Mouse (Mus musculus) cerebellum, postnatal 10 days (tissue): Measurements from ENCODE around the gene Ddah1.

ENCODE experiments used
- DNase-seq, 2 experiments: peaks; one replicate each; pipeline ENCODE4 v3.0.0; 2021; ENCODE audit warnings: mixed read lengths in 2 of 2

Gene Ddah1

DNA sequence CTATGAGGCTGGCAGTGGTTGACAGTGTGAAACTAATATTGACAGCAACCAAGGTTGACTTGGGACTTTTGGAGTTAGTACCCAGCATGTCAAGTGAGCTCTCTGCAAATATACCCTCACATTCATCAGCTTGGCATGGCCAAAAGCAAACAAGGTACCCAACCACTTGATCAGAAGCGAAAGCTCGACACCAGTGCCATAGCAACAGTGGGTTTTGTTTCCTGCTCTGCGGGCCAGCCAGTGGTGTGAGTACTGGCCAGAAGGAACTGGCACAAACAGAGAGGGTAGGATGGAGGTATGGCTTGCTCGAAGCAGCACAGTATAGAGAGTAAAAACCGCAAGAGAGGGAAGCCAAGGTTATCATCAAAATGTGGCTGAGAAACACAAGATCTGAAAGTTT is 157.9 kb downstream of the Ddah1 start:
- DNase-seq, result no peak

DNA sequence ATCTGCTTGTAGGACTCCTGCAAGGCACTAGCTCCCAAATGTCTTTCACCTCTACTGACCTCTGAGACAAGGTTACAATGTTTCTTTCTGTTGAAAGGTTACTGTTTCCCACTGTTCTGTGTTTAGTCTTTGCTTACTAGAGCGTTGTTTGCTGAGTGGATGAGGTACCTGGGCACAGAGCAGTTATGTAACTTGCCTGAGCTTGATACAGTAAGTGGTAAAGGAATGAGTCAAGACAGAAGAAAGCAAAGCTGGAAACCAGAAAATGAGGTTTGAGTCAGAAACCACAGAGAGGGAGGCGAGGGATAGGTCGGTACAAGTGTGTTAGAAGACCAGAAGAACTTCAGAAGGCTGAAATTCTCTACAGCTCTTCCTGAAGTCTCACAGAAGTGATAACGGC is 158.4 kb downstream of the Ddah1 start:
- no peak for DNase-seq

DNA sequence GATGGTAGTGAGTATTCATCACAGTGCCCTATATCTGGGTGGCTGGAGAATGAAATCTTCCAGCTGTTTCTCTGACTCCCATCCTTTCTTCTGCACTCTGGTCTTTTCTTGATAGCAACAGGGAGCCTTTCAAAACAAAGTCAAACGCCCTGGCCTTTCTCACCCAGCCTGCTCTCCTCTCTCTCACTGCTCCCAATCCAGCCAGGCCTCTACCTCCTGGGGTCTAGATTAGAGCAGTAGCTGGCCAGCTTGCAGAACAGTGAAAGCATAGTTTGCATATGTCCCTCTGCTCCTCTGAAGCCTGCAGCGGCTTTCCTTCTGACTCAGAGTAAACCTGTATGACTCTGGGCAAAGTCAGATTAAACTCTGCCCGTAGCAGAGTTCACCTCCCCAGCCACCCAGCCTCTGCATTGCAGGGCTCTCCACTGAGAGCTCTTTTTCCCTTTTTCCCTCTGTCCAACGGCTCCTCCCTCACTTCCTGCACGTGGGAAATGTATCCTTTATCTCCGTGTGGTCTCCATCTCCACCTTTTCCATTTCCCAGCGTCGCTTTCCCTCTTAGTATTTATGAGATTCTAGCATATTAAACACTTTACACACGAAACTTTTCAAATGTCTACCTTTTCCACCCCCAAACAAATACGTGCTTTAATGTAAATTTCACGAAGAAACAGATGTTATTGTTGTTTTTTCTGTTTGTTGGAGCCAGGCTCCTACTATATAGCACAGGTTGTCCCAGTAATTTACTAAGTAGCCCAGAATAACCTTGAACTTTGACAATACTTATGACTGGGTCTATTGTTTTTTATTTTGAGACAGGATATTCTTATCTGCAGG is 163.8 kb downstream of the Ddah1 start, which contains the start of gene Bcl10:
Gene Bcl10, plus strand, starts transcription at position 786 of the 836 bp plus-strand sequence.
- no peak for DNase-seq

DNA sequence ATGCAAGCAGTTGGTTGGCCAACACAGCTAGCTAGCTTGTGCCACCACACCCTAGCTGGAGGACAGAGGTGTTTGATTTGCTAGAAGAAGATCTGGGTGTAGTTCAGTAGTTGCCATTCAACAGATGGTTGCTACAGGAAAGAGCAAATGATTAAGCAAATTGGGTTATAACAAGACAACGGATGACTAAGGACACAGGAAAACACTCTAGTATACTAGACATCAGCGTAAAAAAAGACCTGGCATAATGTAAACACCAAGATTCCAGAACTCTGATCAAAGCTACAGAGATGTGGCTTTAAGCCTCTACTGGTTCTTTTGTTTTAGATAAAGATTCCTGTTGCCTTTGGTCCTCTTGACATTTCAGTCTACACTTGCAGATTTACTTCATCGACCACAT is 164.5 kb downstream of the Ddah1 start:
- DNase-seq, result no peak

DNA sequence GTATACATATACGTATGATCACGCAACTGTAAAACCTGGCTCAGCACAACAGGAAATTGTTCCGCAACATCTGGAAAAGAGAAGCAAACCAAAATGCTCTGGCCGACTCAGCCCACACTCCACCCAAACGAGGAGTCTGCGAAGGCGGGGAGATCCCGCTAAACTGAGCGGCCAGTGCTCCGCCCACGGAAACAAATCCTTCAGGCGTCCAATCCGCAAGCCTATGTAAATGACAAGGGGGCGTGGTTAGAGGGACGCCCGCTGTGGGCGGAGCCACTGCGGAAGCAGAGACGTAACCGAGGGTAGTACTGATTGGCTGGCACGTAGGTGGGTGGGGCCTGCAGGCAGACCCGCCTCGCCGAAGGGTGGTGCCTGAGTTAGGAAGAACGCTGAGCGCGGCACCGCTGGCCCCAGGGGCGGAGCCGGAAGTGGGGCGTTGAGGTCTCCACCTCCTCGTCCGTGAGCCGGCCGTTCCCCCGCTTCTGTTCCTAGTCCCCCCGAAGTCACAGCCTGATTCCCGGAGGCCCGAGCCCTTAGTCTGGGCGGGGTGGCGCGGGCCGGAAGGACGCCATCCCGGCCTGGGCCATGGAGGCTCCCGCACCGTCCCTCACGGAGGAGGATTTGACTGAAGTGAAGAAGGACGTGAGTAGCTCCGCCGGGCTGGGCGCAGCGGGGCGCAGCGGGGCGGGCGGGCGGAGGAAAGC is 165.6 kb downstream of the Ddah1 start:
- DNase-seq, result peak; percentile 98 to 99

DNA sequence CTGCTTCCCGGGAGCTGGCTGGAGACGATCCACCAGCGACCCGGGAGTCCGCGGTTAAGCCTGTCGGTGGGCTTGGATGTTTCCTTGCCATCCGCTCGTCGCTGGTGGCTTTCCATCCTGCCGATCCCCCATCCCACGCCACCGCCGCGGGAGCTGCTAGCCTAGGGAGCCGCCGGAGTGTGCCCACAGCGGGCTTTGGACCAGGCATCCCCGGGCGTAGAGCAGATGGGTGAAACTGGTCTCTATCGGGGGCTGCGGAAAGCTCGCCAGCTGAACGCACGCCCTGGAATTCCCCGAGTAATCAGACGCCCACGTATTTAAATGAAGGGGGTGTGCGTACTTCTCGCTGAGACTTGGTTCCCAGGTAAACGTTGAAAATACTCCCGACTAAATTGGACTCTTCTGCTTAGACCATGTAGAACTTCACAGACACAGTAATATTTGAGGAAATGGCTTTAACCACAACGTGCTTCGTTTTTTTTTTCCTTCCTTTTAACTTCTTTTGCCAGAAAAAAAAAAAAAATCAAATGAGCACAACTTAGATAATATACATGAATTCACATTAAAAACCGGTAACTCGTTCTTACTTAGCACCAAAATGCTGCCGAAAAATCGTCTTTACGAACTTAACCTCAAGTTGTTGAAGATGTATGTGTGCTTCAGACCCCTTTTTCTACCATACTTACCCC is 166.3 kb downstream of the Ddah1 start:
- DNase-seq, result peak; percentile 73 to 75

DNA sequence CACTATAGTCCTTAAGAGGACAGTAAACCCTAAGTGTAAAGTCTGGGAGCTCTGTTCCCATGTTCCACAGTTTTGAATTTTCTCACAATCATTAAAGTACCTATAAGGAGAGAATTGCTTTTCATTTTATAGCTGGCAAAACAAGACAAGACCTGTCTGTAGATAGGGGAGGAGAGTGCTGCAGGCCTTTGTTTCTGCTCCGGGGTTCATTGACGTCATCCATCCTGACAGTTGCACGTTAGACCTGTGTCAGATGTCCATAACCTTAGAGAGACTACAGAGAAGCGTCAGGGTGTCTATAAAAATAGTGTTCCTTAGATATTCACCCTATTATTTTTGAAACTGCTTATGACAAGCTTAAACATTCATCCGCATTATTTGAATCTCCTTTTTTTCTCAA is 167.0 kb downstream of the Ddah1 start:
- no peak for DNase-seq

DNA sequence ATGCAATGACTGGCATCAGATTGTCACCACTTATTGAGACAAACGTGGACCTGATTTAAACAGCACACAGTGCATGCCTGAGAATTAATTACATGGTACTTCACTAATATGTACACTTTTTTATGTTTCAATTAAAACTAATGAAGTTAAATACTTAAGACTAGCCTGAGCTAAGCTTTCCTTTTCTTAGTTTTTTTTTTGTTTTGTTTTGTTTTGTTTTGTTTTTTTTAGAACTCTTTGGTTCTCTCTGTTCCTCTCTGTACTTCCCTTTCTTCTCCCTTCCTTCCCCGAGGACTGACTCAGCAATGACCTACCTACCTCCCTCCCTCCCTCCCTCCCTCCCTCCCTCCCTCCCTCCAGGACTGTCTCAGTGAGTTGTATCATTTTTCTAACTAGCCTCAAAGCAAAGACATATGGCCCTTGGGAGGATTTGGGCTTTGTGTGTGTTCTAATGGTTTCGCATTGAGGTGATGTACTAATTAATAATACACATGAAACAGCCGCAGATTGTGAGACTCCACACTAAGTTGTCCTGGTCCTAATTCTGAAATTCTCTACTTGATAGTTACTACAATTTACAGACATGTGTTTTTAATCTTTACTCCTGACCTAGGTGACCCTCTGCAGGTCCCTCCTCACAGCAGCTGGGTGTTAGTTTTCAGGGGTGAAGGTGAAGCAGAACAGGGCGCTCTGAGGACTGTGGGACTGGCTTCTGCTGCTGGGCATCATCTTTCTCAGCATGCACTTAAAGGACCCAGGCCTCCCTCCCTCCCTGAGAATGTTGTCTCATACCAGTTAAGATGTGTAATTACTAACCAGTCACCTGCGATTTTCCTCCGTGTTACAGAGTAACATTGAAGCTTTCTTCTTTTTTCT is 171.3 kb downstream of the Ddah1 start:
- no peak for DNase-seq

DNA sequence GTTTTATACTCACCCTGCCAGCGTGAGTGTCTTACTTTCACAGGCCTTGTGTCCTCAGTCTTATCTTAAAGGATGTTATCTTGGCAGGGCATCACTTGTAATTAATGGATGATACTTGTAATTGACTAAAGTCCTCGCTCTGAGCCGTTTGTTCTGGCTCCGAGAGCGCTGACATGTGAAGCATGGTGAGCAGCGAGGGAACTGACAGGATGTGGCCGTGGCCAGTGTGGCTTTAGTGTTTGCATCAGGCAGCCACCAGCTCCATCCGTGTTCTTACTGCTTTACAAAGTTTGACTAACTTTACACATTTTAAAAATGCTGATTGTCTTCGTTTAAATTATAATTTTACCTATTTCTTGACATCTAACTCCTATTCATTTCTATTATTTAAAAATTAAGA is 175.4 kb downstream of the Ddah1 start:
- DNase-seq, result no peak

DNA sequence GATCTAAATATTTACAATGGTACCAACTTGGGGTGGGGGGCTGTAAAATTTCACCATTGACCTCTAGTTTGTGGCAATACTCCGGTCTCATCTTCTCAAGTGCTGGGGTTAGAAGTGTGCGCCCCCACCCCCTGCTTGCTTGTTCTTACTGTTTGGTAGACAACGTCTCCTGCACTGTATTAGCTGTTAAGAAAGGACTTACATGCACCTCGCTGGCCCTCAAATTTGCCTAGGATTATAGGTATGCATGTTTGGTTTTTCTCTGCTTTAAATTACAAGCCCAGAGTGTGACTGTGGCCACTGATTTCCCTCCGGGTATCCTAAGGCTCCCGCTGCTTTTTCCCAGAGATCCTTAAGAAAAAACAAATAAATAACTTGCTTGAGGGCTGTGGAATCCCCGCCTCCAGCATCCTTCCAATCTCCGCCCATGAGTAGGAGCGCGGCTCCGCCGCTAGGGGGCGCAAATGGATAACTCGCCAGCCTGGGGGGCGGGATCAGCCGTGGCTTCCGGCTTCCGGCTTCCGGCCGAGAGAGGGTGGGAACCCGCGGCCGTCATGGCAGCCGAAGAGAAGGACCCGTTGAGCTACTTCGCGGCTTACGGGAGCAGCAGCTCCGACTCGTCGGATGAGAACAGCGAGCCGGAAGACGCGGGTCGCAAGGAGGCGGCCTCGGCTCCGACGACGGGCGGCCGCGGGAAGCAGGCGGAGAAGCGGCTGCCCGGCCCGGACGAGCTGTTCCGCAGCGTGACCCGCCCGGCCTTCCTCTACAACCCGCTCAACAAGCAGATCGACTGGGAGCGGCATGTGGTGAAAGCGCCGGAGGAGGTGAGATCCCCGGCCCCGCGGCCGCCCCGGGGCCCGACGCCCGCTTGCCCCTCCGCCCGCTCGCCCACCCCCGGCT is 179.3 kb downstream of the Ddah1 start, which contains the start of gene 2410004B18Rik:
Gene 2410004B18Rik, plus strand, starts transcription at position 510 of the 900 bp plus-strand sequence.
- peak; percentile 96 to 97 for DNase-seq

DNA sequence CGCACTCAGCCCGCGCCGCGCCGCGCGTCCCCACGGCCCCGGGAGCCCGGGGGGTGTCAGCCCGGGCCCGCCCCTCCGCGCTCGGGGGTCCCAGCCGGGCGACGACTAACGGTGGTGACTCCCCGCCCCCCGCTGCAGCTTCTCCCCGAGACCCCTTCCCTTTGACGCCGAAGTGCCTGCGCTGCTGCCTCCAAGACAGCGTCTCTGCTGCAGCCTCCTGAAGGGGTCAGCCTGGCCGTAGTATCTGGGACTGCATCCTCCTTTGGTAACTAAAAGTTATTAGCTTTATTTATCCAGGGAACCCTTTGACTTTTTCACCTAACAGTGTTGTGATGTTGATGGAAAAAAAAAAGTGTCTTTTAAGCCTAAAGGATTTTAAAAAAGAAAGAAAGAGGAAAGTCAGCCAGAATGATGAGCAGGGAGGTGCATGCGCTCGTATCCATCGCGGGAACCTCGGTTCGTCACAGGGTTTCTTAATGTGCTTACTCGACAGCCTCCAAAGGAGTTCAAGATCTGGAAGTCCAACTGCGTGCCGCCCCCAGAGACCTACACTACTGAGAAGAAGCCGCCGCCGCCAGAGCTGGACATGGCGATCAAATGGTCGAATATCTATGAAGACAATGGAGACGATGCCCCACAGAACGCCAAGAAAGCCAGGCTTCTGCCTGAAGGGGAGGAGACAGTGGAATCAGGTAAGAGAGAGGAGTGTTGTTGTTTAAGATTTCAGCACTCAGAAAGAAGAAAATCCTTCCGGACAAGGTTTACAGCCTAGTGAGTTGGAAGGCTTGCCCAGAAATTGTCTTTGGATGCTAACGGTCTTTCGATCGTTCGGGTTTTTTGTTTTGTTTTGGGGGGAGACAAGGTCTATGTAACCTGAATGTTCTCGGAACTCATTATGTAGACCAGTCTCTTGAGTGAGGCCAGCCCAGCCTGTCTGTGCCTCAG is 180.2 kb downstream of the Ddah1 start:
- DNase-seq, result peak; percentile 48 to 55

DNA sequence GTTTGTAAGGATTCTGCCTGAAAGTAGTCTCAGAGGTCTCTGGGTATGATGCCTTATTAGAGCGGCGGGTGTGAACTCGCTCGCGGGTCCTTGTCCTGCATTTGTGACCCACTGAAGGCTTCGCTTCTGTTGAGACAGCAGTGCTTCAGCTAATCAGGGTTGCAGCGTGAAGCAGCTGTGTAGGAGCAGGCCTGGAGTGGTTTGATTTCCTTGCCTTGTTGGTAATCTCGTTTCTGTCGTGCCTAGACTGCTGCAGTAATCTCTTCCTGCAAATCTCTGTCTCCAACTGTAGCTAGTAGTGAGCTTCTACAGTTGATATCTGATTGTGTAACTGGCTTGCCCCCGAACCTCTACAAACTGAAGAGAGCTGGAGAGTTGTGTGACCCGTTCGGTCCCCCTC is 180.9 kb downstream of the Ddah1 start:
- no peak for DNase-seq

DNA sequence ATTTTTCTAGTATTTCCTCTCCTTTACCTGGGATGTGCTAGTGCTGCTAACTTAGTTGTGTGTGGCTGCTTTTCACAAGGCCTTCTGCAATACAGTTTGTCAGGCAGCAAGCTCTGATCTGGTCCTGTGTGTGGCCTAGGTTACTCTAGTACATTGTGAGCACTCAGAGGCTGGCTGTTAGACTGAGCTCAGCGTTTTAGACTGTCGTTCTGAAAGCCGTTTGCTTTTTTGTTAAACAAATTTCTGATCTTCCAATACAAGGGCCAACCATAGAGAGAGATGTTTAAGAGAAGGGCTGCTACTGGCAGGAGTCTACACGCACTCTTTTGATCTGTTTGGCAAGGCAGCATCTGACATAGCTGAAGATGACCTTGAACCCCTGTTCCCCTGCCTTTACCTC is 181.5 kb downstream of the Ddah1 start:
- no peak for DNase-seq

DNA sequence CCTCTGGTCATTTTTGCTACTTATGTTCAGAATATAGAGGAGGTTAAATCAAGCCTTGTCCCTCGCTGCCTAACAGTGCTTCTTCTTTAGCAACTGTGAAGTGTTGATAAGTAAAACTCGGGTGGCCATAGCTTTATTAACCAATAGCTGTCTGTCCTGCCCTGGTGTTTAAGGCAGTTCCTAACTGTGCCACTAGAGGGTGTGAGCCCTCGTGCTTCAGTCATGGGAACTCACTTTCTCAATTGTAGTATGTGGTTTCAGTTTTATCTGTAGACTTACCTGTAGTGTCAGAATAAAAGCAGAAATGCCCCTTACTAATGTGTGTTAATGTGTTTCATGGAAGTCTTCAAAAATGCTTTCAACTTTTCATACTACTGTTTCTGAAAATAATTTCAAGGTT is 183.5 kb downstream of the Ddah1 start:
- peak; percentile 80 to 81 for DNase-seq
